Mouse (Mus musculus): Measurements from ENCODE around the gene Igf2bp1. TPM values are rescaled to one million over a fixed set of nuclear protein-coding genes. Genes with fewer than 3 reads are reported as not detected.
"Not testable (repeated sequence)": the region's sequence is repeated elsewhere in the genome, so short reads cannot be mapped to it uniquely, and the experiment has no call there.

Gene Igf2bp1
- total and polyA plus RNA-seq, 3 experiments, result under 0.01 TPM; not detected in 2

DNA sequence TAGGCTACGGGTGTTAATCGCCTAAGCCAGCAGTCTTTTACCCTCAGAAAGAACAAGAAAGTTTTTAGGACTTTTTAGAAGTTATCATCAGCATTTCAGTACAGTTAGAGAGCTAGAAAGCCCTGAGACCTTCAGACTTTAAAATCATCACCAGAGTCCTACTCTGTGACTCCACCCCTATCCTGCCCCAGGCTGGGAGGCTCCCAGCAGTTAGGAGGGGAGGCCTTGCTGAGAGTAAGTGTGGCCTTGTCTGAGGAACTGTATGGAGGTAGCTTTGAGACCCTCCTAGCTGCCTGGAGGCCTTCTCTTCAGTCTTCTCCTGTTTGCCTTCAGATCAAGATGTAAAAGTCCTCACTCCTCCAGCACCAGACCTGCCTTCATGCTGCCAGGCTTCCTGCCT, 81.5 kb downstream of the Igf2bp1 start:
- in situ Hi-C loops (cut with MboI; ENCODE audit: low pct_ligation_motif_present, low pct_unique_long_range_greater_than_20kb, low sequenced_read_pairs) (no loop called here), dilution Hi-C loops (cut with MboI; ENCODE audit: extremely low pct_ligation_motif_present, extremely low pct_unique_long_range_greater_than_20kb, low sequenced_read_pairs) (no loop called here)
- Histone ChIP-seq H3K4me2 (ENCODE audit: insufficient read depth, low read depth, poor library complexity, severe bottlenecking) (no peak overlapping the region), H3K9ac (ENCODE audit: insufficient read depth, low read depth) (no peak overlapping the region), H3K4me1 (ENCODE audit: control insufficient read depth in 1 of 2, insufficient read depth in 2 of 2) (peaks cover 0 to 3% of the 10 kb centered on the region in 2 experiments; a peak in 1 of 4 replicates), H3K79me2 (replicated peaks; ENCODE audit: control insufficient read depth, extremely low read depth, insufficient read depth, poor library complexity, severe bottlenecking) (no peaks in the 10 kb centered on the region), H3K36me3 (replicated peaks in 1 of 2; ENCODE audit: control insufficient read depth in 1 of 2, insufficient read depth in 1 of 2, low read length in 1 of 2) (no peaks in the 10 kb centered on the region), H3K4me3 (replicated peaks in 1 of 3; ENCODE audit: low read depth in 2 of 3, low read length in 2 of 3, poor library complexity in 1 of 3) (no peak overlapping the region), H3K27ac (ENCODE audit: insufficient read depth, low read depth) (no peak overlapping the region), H3K27me3 (replicated peaks) (peaks cover 55% of the 10 kb centered on the region), H3K9me3 (replicated peaks; ENCODE audit: low read length) (peaks cover 24% of the 10 kb centered on the region)
- DNase-seq (ENCODE audit: extremely low read depth), result no peak
- TF ChIP-seq JUND (conservative IDR thresholded peaks at IDR 0.05; ENCODE audit: low read depth, low read length) (no peak), SIN3A (IDR thresholded peaks at IDR 0.05; ENCODE audit: low read length) (no peak), USF1 (IDR thresholded peaks at IDR 0.05; ENCODE audit: low read depth, low read length) (no peak)

DNA sequence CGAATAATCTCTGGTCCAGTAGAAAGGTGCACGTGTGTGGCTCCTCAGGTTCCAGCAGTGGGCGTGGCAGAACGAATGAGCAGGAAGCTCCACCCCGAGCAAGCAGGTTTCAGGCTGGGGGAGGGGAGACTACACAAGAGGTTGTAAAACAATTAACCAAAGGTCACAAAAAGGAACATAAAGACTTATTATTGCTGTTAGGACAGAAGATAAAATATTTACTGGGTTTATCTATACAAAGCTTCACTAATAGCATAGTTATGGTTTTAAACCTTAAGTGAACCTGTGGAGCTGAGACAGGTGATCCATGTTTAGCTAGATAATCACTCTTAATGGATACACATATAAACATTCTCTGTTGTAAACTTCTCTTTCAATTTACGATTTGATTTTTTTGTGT, 82.3 kb downstream of the Igf2bp1 start:
- H3K79me2 ChIP-seq (replicated peaks; ENCODE audit: control insufficient read depth, extremely low read depth, insufficient read depth, poor library complexity, severe bottlenecking); H3K9ac ChIP-seq (ENCODE audit: insufficient read depth, low read depth); dilution Hi-C loops (cut with MboI; ENCODE audit: extremely low pct_ligation_motif_present, extremely low pct_unique_long_range_greater_than_20kb, low sequenced_read_pairs); H3K4me3 ChIP-seq (replicated peaks in 1 of 3; ENCODE audit: low read depth in 2 of 3, low read length in 2 of 3, poor library complexity in 1 of 3); H3K27ac ChIP-seq (ENCODE audit: insufficient read depth, low read depth); H3K4me2 ChIP-seq (ENCODE audit: insufficient read depth, low read depth, poor library complexity, severe bottlenecking); H3K4me1 ChIP-seq (ENCODE audit: control insufficient read depth in 1 of 2, insufficient read depth in 2 of 2); in situ Hi-C loops (cut with MboI; ENCODE audit: low pct_ligation_motif_present, low pct_unique_long_range_greater_than_20kb, low sequenced_read_pairs); DNase-seq (ENCODE audit: extremely low read depth); H3K36me3 ChIP-seq (replicated peaks in 1 of 2; ENCODE audit: control insufficient read depth in 1 of 2, insufficient read depth in 1 of 2, low read length in 1 of 2): not testable (repeated sequence)
- peaks cover 61% of the 10 kb centered on the region for H3K27me3 ChIP-seq (replicated peaks)
- peaks cover 21% of the 10 kb centered on the region for H3K9me3 ChIP-seq (replicated peaks; ENCODE audit: low read length)

DNA sequence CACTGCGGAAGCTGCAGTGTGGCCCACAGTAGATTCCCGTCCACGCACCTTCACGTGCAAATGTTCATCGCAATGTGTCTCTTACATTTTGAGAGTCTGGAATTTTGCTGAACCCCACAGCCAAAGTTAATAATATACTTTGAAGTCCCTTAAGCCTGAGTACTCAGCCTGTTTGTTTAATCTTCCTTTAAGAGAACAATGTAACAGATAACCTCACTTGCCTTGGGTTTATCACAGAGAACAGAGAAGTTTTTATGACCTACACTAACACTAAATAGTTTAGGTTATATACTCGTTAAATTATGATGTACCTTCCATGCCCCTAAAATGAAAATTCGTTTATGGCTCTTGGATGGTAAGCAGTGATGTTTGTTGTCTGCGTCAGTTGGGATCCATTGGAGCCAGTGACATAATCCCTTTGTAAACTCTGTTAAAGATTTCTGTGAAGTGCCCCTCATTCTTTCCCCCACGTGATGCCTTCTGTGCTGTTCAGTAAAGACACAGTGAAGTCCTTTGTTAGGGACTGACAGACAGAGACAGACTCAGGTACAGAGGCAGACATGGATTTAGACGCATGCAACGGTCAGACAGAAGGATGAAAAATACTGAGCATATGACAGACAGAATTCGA, 83.6 kb downstream of the Igf2bp1 start:
- Histone ChIP-seq H3K4me2 (ENCODE audit: insufficient read depth, low read depth, poor library complexity, severe bottlenecking) (no peak overlapping the region), H3K27me3 (replicated peaks) (peaks cover 67% of the 10 kb centered on the region), H3K79me2 (replicated peaks; ENCODE audit: control insufficient read depth, extremely low read depth, insufficient read depth, poor library complexity, severe bottlenecking) (no peaks in the 10 kb centered on the region), H3K9ac (ENCODE audit: insufficient read depth, low read depth) (no peak overlapping the region), H3K36me3 (replicated peaks in 1 of 2; ENCODE audit: control insufficient read depth in 1 of 2, insufficient read depth in 1 of 2, low read length in 1 of 2) (no peaks in the 10 kb centered on the region), H3K4me3 (replicated peaks in 1 of 3; ENCODE audit: low read depth in 2 of 3, low read length in 2 of 3, poor library complexity in 1 of 3) (no peak overlapping the region), H3K27ac (ENCODE audit: insufficient read depth, low read depth) (no peak overlapping the region), H3K4me1 (ENCODE audit: control insufficient read depth in 1 of 2, insufficient read depth in 2 of 2) (peaks cover 0 to 3% of the 10 kb centered on the region in 2 experiments; a peak in 1 of 4 replicates), H3K9me3 (replicated peaks; ENCODE audit: low read length) (peaks cover 11% of the 10 kb centered on the region)
- in situ Hi-C loops (cut with MboI; ENCODE audit: low pct_ligation_motif_present, low pct_unique_long_range_greater_than_20kb, low sequenced_read_pairs) (no loop called here), dilution Hi-C loops (cut with MboI; ENCODE audit: extremely low pct_ligation_motif_present, extremely low pct_unique_long_range_greater_than_20kb, low sequenced_read_pairs) (no loop called here)
- no peak for TF ChIP-seq UBTF (IDR thresholded peaks at IDR 0.05; ENCODE audit: low read depth, low read length)
- TF ChIP-seq IRF4 (IDR thresholded peaks at IDR 0.05; ENCODE audit: low read depth, low read length), result no peak
- no peak for TF ChIP-seq USF1 (IDR thresholded peaks at IDR 0.05; ENCODE audit: low read depth, low read length)
- TF ChIP-seq ETS1 (conservative IDR thresholded peaks at IDR 0.05; ENCODE audit: low read depth, low read length), result no peak
- TF ChIP-seq PAX5 (IDR thresholded peaks at IDR 0.05; ENCODE audit: low read length), result no peak
- no peak for TF ChIP-seq ZKSCAN1 (IDR thresholded peaks at IDR 0.05; ENCODE audit: borderline replicate concordance, low read depth, low read length)
- TF ChIP-seq POLR2AphosphoS2 (IDR thresholded peaks at IDR 0.05; ENCODE audit: low read depth, low read length), result no peak
- no peak for TF ChIP-seq NELFE (IDR thresholded peaks at IDR 0.05; ENCODE audit: low read depth, low read length)
- TF ChIP-seq MYC (IDR thresholded peaks at IDR 0.05; ENCODE audit: low read depth, low read length), result no peak
- TF ChIP-seq CTCF (conservative IDR thresholded peaks at IDR 0.05 in 1 of 2, IDR thresholded peaks at IDR 0.05 in 1 of 2; ENCODE audit: low read depth in 2 of 2, low read length in 2 of 2), result no peak
- no peak for TF ChIP-seq TCF12 (IDR thresholded peaks at IDR 0.05; ENCODE audit: low read depth, low read length)
- TF ChIP-seq MAZ (IDR thresholded peaks at IDR 0.05; ENCODE audit: low read depth, low read length), result no peak
- TF ChIP-seq SIN3A (IDR thresholded peaks at IDR 0.05; ENCODE audit: low read length), result no peak
- no peak for DNase-seq (ENCODE audit: extremely low read depth)
